Comparison of ENCODE assay signal across 19 mouse cellular contexts in genomic region chr1:24286360-24286759, GRCm38 (mm10).
DNase-seq lines count a peak whose midpoint lies in the region; ATAC-seq and TF ChIP-seq lines count a peak whose summit lies in the region.
"Had no signal": no experiment of that assay in that cellular context is flagged by ENCODE, and none has a peak within 500 bp of the region (broad histone marks: within the 10 kb centered on the region; RNA-seq: fewer than 3 reads in every experiment).

No protein-coding gene starts in this region.

- H3K27me3 ChIP-seq in embryonic facial prominence, embryonic 13.5 days: no peaks in the 10 kb centered on the region
- no peaks in the 10 kb centered on the region for H3K27me3 ChIP-seq in embryonic facial prominence, embryonic 10.5 days (replicated peaks; ENCODE audit: low read depth, poor library complexity, severe bottlenecking)
- no peaks in the 10 kb centered on the region for H3K27me3 ChIP-seq in intestine, embryonic 15.5 days (replicated peaks)
- H3K27me3 ChIP-seq in forebrain, postnatal 0 days (ENCODE audit: insufficient read depth, low read length): no peaks in the 10 kb centered on the region
- H3K27me3 ChIP-seq in hindbrain, embryonic 14.5 days (ENCODE audit: control insufficient read depth, insufficient read depth, low read length): no peaks in the 10 kb centered on the region
- H3K27me3 ChIP-seq: forebrain, embryonic 15.5 days; hindbrain, embryonic 13.5 days had no signal

- no peak for DNase-seq in embryonic facial prominence, embryonic 10.5 days (ENCODE audit: low spot score)
- peak; percentile 29 for DNase-seq in A20 (ENCODE audit: low read depth, low spot score)
- DNase-seq in mesoderm, embryonic 11.5 days (ENCODE audit: low read depth, low spot score): peak; percentile 70
- no peak for DNase-seq in adipocyte (ENCODE audit: low spot score)
- DNase-seq in forebrain, postnatal 0 days: no peak
- DNase-seq in hindbrain, embryonic 14.5 days (ENCODE audit: low spot score): no peak
- DNase-seq: cerebellum, postnatal 14 days; gastrocnemius, postnatal 25 days; heart, postnatal 10 days; kidney, postnatal 25 days; layer of hippocampus, postnatal 36 days; left cerebral cortex, postnatal 4 days; right cerebral cortex, postnatal 25 days had no signal

- H3K36me3 ChIP-seq in embryonic facial prominence, embryonic 13.5 days: no peaks in the 10 kb centered on the region
- H3K36me3 ChIP-seq in embryonic facial prominence, embryonic 10.5 days (replicated peaks): no peaks in the 10 kb centered on the region
- no peaks in the 10 kb centered on the region for H3K36me3 ChIP-seq in intestine, embryonic 15.5 days
- H3K36me3 ChIP-seq in forebrain, postnatal 0 days (ENCODE audit: insufficient read depth): no peaks in the 10 kb centered on the region
- H3K36me3 ChIP-seq in hindbrain, embryonic 14.5 days (replicated peaks; ENCODE audit: control insufficient read depth, insufficient read depth): no peaks in the 10 kb centered on the region
- H3K36me3 ChIP-seq: forebrain, embryonic 15.5 days; hindbrain, embryonic 13.5 days; midbrain, embryonic 10.5 days had no signal

- ATAC-seq in embryonic facial prominence, embryonic 13.5 days (ENCODE audit: insufficient number of reproducible peaks, insufficient read depth, low FRiP score, low TSS enrichment, low read depth): 0 out of 2 replicates have a peak, but pooled peaks have one; percentile 44
- ATAC-seq in intestine, embryonic 15.5 days: peak; percentile 90
- no peak for ATAC-seq in forebrain, postnatal 0 days
- ATAC-seq in hindbrain, embryonic 14.5 days (ENCODE audit: low FRiP score): no peak
- ATAC-seq: activated CD4-positive, CD25-positive, alpha-beta regulatory T cell, adult 4 months; forebrain, embryonic 15.5 days had no signal

- no peak overlapping the region for H3K9ac ChIP-seq in embryonic facial prominence, embryonic 13.5 days
- H3K9ac ChIP-seq in intestine, embryonic 15.5 days: no peak overlapping the region
- no peak overlapping the region for H3K9ac ChIP-seq in forebrain, postnatal 0 days
- no peak overlapping the region for H3K9ac ChIP-seq in hindbrain, embryonic 14.5 days
- H3K9ac ChIP-seq: forebrain, embryonic 15.5 days; hindbrain, embryonic 13.5 days had no signal

- no peak overlapping the region for H3K27ac ChIP-seq in embryonic facial prominence, embryonic 13.5 days
- H3K27ac ChIP-seq in embryonic facial prominence, embryonic 10.5 days (replicated peaks): no peak overlapping the region
- H3K27ac ChIP-seq in intestine, embryonic 15.5 days: no peak overlapping the region
- no peak overlapping the region for H3K27ac ChIP-seq in forebrain, postnatal 0 days (ENCODE audit: low read depth, low read length)
- H3K27ac ChIP-seq in hindbrain, embryonic 14.5 days: no peak overlapping the region
- H3K27ac ChIP-seq: forebrain, embryonic 15.5 days; hindbrain, embryonic 13.5 days; midbrain, embryonic 10.5 days had no signal

- 31% methylated on average over 6 of the region's 6 CpGs for WGBS in embryonic facial prominence, embryonic 13.5 days
- whole genome bisulfite sequencing in embryonic facial prominence, embryonic 10.5 days: 63% methylated on average over 6 of the region's 6 CpGs
- whole genome bisulfite sequencing in intestine, embryonic 15.5 days: 24% methylated on average over 6 of the region's 6 CpGs
- 67% methylated on average over 6 of the region's 6 CpGs for WGBS in forebrain, postnatal 0 days
- WGBS in hindbrain, embryonic 14.5 days: 46% methylated on average over 6 of the region's 6 CpGs

- no peak overlapping the region for H3K4me3 ChIP-seq in embryonic facial prominence, embryonic 13.5 days
- no peak overlapping the region for H3K4me3 ChIP-seq in embryonic facial prominence, embryonic 10.5 days
- no peak overlapping the region for H3K4me3 ChIP-seq in intestine, embryonic 15.5 days (replicated peaks)
- H3K4me3 ChIP-seq in forebrain, postnatal 0 days (ENCODE audit: low read depth, low read length): no peak overlapping the region
- H3K4me3 ChIP-seq in hindbrain, embryonic 14.5 days (replicated peaks; ENCODE audit: low read length): no peak overlapping the region
- H3K4me3 ChIP-seq: forebrain, embryonic 15.5 days; hindbrain, embryonic 13.5 days; midbrain, embryonic 10.5 days had no signal

- no peak overlapping the region for H3K4me2 ChIP-seq in embryonic facial prominence, embryonic 13.5 days
- H3K4me2 ChIP-seq in intestine, embryonic 15.5 days (replicated peaks): no peak overlapping the region
- H3K4me2 ChIP-seq in forebrain, postnatal 0 days (ENCODE audit: low read depth): no peak overlapping the region
- no peak overlapping the region for H3K4me2 ChIP-seq in hindbrain, embryonic 14.5 days (replicated peaks)
- H3K4me2 ChIP-seq: forebrain, embryonic 15.5 days; hindbrain, embryonic 13.5 days had no signal

- no peak for TF ChIP-seq CTCF in forebrain, postnatal 0 days (IDR thresholded peaks at IDR 0.05; ENCODE audit: low read depth)

- H3K4me1 ChIP-seq in embryonic facial prominence, embryonic 13.5 days: peaks cover 3% of the 10 kb centered on the region; the same call in 1 of the 2 replicates
- peaks cover 8% of the 10 kb centered on the region; the same call in 1 of the 2 replicates for H3K4me1 ChIP-seq in embryonic facial prominence, embryonic 10.5 days
- 0 out of 2 replicates have a peak, but pooled peaks cover 2% of the 10 kb centered on the region for H3K4me1 ChIP-seq in intestine, embryonic 15.5 days (replicated peaks)
- H3K4me1 ChIP-seq in forebrain, postnatal 0 days (ENCODE audit: insufficient read depth): no peaks in the 10 kb centered on the region
- no peaks in the 10 kb centered on the region for H3K4me1 ChIP-seq in hindbrain, embryonic 14.5 days (replicated peaks; ENCODE audit: control insufficient read depth, insufficient read depth, low read length)
- H3K4me1 ChIP-seq: forebrain, embryonic 15.5 days; midbrain, embryonic 10.5 days had no signal

- H3K9me3 ChIP-seq in embryonic facial prominence, embryonic 13.5 days: no peaks in the 10 kb centered on the region
- no peaks in the 10 kb centered on the region for H3K9me3 ChIP-seq in embryonic facial prominence, embryonic 10.5 days
- no peaks in the 10 kb centered on the region for H3K9me3 ChIP-seq in intestine, embryonic 15.5 days
- H3K9me3 ChIP-seq in forebrain, postnatal 0 days (ENCODE audit: low read length): no peaks in the 10 kb centered on the region
- no peaks in the 10 kb centered on the region for H3K9me3 ChIP-seq in hindbrain, embryonic 14.5 days (ENCODE audit: control insufficient read depth, low read length)
- H3K9me3 ChIP-seq: forebrain, embryonic 15.5 days; hindbrain, embryonic 13.5 days; midbrain, embryonic 10.5 days had no signal

Comparison
In these comparisons a context has a peak if more than half of its experiments do, and no peak if none do; other contexts are left out.
1. ATAC-seq: peak in embryonic facial prominence, embryonic 13.5 days (single experiment) and intestine, embryonic 15.5 days (single experiment); none in forebrain, postnatal 0 days (single experiment) and hindbrain, embryonic 14.5 days (single experiment).
2. DNase-seq: peak in A20 (single experiment) and mesoderm, embryonic 11.5 days (single experiment); none in embryonic facial prominence, embryonic 10.5 days (single experiment), adipocyte (single experiment), forebrain, postnatal 0 days (single experiment) and hindbrain, embryonic 14.5 days (single experiment).